Mouse (Mus musculus) intestine, embryonic 14.5 days (tissue): Measurements from ENCODE around the gene Lrmda. TPM values are rescaled to one million over a fixed set of nuclear protein-coding genes. Genes with fewer than 3 reads are reported as not detected.

Source experiments
- ATAC-seq: fragments of 200-750 bp; cut with Nextera tagmentation; replicated peaks from 2 replicates; pipeline ENCODE4 v1.8.0; 2017; ENCODE audit warnings: low read depth, moderate number of reproducible peaks, moderate TSS enrichment, moderate library complexity; ENCODE audit not compliant: low FRiP score, low TSS enrichment
- DNase-seq: peaks from one replicate; pipeline ENCODE4 v3.0.0-alpha.2; 2018; ENCODE audit warnings: low spot score
- H3K27ac ChIP-seq: fragments of 300-500 bp; sonication (generic); 2 replicates; pipeline ENCODE4 v1.5.1; 2014; ENCODE audit warnings: low read depth, mild to moderate bottlenecking, control low read depth
- H3K27me3 ChIP-seq: fragments of 300-500 bp; sonication (generic); replicated peaks from 2 replicates; pipeline ENCODE4 v1.6.1; 2014; ENCODE audit warnings: low read length, control low read depth; ENCODE audit not compliant: control insufficient read depth, insufficient read depth
- H3K36me3 ChIP-seq: fragments of 300-500 bp; sonication (generic); 2 replicates; pipeline ENCODE4 v1.6.1; 2014; ENCODE audit warnings: low read length, control low read depth; ENCODE audit not compliant: control insufficient read depth, insufficient read depth
- H3K4me1 ChIP-seq: fragments of 300-500 bp; sonication (generic); replicated peaks from 2 replicates; pipeline ENCODE4 v1.6.1; 2014; ENCODE audit warnings: low read length, control low read depth, mixed read lengths; ENCODE audit not compliant: control insufficient read depth, insufficient read depth
- H3K4me2 ChIP-seq: fragments of 300-500 bp; sonication (generic); 2 replicates; pipeline ENCODE4 v1.6.1; 2014; ENCODE audit warnings: low read length
- H3K4me3 ChIP-seq: fragments of 300-500 bp; sonication (generic); 2 replicates; pipeline ENCODE4 v1.5.1; 2014; ENCODE audit warnings: low read depth, low read length, control low read depth, mixed read lengths
- H3K9ac ChIP-seq: fragments of 300-500 bp; sonication (generic); 2 replicates; pipeline ENCODE4 v1.6.1; 2014; ENCODE audit warnings: mild to moderate bottlenecking, low read length
- H3K9me3 ChIP-seq: fragments of 300-500 bp; sonication (generic); 2 replicates; pipeline ENCODE4 v1.6.1; 2016; ENCODE audit warnings: low read length, control low read depth; ENCODE audit not compliant: control insufficient read depth
- whole genome bisulfite sequencing: fragments of 180-500 bp; shearing (Covaris S2); extraction: QIAGEN DNeasy Blood & Tissue Kit; methylation state at CpG from one replicate; pipeline ENCODE4 v1.1.7; 2014; 5-methylcytosine and 5-hydroxymethylcytosine counted together
- polyA plus RNA-seq: library from polyadenylated mRNA; unstranded; fragments of >200 nt; fragmentation: Nextera tagmentation; extraction: Ambion mirVana; gene quantifications from 2 replicates; pipeline ENCODE4 v1.2.1, GENCODE M21; 2014

Gene Lrmda
- polyA plus RNA-seq, 1 experiment from 2014 or later = 0.70 TPM

DNA sequence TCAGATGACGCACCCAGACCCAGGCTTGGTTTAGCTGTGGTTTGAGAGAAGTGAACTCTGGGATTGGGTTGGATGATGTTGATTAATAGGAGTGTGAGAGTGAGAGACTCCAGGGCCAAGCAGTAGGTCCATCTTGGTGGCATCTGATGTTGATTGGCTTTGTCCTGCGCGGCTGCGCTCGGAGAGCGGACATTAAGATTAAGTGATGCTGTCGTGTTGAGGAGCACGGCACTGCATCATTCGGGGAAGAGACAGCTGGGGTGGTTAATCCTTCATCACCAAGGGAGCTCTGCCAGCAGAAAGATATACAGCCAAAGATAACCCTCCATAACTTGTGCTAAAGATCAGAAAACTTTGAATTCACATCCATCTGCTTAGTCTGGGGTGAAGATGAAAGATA lies 172.7 kb downstream of the Lrmda start:
- H3K4me1 ChIP-seq = peaks cover 4% of the 10 kb centered on the region; the same call in 1 of the 2 replicates
- H3K4me2 ChIP-seq = no peak overlapping the region
- no peaks in the 10 kb centered on the region for H3K27me3 ChIP-seq
- ATAC-seq (no peak), DNase-seq (no peak)
- H3K9me3 ChIP-seq = no peaks in the 10 kb centered on the region
- H3K4me3 ChIP-seq = no peak overlapping the region
- H3K9ac ChIP-seq = no peak overlapping the region
- no peak overlapping the region for H3K27ac ChIP-seq
- H3K36me3 ChIP-seq = no peaks in the 10 kb centered on the region
- WGBS = 58% methylated on average over 9 of the region's 9 CpGs

DNA sequence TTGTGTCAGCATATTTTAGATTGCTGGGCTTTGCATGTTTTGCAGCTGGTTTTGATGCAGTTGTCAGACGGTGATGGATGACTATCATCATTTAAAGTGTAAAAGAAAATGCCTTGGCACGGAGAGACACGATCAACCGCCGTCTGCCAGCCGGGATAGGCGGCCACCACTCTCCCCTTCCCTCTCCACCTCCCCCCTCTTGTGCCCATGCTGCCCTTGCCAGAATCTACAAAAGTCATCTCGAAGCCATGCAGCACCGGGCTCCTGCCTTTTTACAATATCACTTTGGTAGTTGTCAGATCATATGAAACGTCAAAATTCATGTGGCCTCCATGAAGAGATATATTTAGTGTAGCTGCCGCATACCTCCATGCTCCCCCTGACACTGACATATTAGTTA lies 178.5 kb downstream of the Lrmda start:
- no peaks in the 10 kb centered on the region for H3K27me3 ChIP-seq
- H3K9ac ChIP-seq = no peak overlapping the region
- 59% methylated on average over 11 of the region's 11 CpGs for WGBS
- H3K9me3 ChIP-seq = no peaks in the 10 kb centered on the region
- H3K4me1 ChIP-seq = no peaks in the 10 kb centered on the region
- ATAC-seq (no peak), DNase-seq (no peak)
- no peak overlapping the region for H3K4me2 ChIP-seq
- no peaks in the 10 kb centered on the region for H3K36me3 ChIP-seq
- no peak overlapping the region for H3K27ac ChIP-seq
- H3K4me3 ChIP-seq = no peak overlapping the region

DNA sequence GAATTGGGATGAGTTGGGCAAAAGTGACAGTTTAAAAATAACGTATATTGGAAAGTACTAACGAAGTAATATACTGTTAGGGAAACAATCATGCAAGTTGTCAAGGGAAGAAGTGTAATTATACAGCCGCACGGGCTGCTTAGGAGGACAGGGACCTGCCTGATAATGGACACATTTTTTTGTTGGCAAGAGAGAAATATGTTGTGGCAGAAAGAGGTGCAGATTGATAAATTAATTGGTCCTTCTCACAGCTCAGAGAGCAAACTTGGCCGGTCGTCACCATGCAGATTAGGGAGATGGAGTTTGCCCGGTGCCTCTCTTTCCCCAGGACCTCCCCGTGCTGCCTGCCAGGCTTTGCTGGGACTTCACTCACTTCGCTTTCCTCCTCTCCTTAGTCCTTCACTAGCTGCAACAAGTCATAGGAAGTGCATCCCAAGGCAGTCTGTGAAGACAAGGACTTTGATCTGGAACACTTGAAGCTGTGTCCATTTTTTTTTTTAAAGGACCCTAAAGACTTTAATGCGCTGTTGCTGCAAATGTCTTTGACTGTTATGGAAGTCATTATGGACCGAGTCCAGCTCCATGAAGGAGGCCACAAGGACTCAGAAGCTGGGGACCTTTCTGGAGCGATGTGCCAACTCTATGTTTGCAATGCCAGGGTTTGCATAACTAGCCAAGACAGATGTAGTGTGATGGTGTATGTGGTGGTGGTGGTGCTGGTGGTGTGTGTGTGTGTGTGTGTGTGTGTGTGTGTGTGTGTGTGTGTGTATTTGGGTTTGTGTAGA lies 179.3 kb downstream of the Lrmda start:
- no peak overlapping the region for H3K4me3 ChIP-seq
- H3K36me3 ChIP-seq = no peaks in the 10 kb centered on the region
- WGBS = 69% methylated on average over 12 of the region's 12 CpGs
- DNase-seq (no peak), ATAC-seq (no peak)
- no peak overlapping the region for H3K9ac ChIP-seq
- H3K27ac ChIP-seq = no peak overlapping the region
- H3K4me1 ChIP-seq = no peaks in the 10 kb centered on the region
- no peaks in the 10 kb centered on the region for H3K27me3 ChIP-seq
- H3K4me2 ChIP-seq = no peak overlapping the region
- no peaks in the 10 kb centered on the region for H3K9me3 ChIP-seq

DNA sequence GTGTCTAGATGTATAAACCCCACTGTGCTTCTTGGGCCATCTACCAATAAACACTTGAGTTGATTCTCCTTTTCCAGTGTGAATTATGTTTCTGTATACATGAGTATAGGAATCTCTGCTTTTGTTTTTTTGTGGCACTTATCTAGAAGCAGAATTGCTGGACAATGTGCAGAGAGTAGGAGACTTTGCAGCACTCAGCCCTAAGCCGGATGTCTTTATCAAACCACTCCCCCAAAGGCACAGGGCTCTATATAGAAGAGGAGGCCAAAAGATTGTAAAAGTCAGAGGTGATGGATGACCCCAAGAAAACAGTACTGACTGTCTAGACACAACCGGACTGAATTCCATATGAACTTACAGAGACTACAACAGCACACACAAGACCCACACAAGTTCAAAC lies 182.2 kb downstream of the Lrmda start:
- no peak overlapping the region for H3K4me2 ChIP-seq
- H3K4me3 ChIP-seq = no peak overlapping the region
- no peak for DNase-seq
- no peak overlapping the region for H3K9ac ChIP-seq
- H3K9me3 ChIP-seq = no peaks in the 10 kb centered on the region
- no peaks in the 10 kb centered on the region for H3K4me1 ChIP-seq
- no peak for ATAC-seq
- 18% methylated on average over 2 of the region's 2 CpGs for WGBS
- no peaks in the 10 kb centered on the region for H3K27me3 ChIP-seq
- no peaks in the 10 kb centered on the region for H3K36me3 ChIP-seq
- H3K27ac ChIP-seq = no peak overlapping the region

DNA sequence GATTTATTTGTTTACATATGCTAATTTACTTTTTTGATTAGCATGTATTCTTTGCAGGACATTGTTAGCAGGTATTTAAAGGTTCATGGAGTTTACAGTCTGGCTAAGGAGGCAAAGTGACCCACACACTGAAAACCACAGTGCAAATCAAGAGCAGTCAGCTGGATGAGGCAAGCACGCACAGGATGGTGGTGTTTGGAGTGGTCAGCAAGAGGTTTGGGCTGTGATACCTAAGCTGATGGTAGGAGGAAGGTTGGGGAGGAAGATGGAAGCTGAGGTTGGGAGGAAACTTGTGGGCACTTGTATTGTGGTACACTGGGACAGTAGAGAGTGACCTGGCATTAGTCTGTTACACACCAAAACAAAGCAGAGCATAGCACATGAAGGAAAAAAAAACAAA lies 191.1 kb downstream of the Lrmda start:
- no peaks in the 10 kb centered on the region for H3K27me3 ChIP-seq
- H3K9me3 ChIP-seq = no peaks in the 10 kb centered on the region
- 96% methylated on average over 1 of the region's 1 CpGs for WGBS
- H3K9ac ChIP-seq = no peak overlapping the region
- no peak overlapping the region for H3K4me2 ChIP-seq
- no peak overlapping the region for H3K27ac ChIP-seq
- no peak overlapping the region for H3K4me3 ChIP-seq
- DNase-seq (no peak), ATAC-seq (no peak)
- H3K4me1 ChIP-seq = 0 out of 2 replicates have a peak, but pooled peaks cover 6% of the 10 kb centered on the region
- H3K36me3 ChIP-seq = no peaks in the 10 kb centered on the region

DNA sequence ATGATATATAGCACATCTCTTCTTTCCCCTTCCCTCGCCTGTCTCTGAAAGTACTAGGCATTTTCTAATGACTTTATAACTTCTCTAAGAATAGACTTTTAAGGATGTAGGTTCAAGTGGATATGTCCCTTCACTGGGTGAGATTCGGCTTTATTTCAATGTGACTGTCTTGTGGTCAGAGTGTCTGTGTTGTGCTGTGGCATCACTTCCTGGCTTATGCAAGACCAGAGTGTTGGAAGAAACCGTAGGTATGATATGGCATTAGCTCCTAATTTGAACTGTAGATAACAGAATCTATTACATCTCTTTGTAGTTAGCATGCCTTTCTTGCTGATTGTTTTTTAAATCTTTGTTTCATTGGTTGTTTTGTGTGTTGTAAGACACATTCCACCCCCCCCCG lies 198.7 kb downstream of the Lrmda start:
- Histone ChIP-seq H3K4me3 (no peak overlapping the region), H3K9ac (no peak overlapping the region), H3K36me3 (no peaks in the 10 kb centered on the region), H3K27me3 (no peaks in the 10 kb centered on the region), H3K9me3 (0 out of 2 replicates have a peak, but pooled peaks cover 6% of the 10 kb centered on the region), H3K27ac (no peak overlapping the region), H3K4me2 (no peak overlapping the region), H3K4me1 (0 out of 2 replicates have a peak, but pooled peaks cover 6% of the 10 kb centered on the region)
- 80% methylated on average over 4 of the region's 4 CpGs for WGBS
- DNase-seq = no peak
- no peak for ATAC-seq

DNA sequence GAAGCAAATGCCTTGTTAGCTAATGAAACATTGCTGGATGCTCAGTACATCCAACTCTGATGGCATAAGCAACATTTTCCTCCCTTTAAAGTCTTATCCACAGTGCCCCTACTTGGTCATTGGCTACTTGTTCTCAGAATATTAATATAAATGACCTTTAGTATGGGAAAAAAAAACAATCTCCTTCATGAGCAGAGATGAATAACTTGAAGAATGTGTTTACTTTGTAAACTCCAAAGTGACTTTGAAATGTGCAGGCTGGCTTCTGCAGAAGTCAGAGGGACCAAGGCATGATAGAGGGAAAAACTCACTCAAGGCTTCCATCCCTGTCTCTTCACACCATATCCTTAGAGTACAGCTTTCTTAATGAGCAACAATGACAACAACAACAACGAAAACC lies 202.5 kb downstream of the Lrmda start:
- Histone ChIP-seq H3K9me3 (0 out of 2 replicates have a peak, but pooled peaks cover 6% of the 10 kb centered on the region), H3K4me3 (no peak overlapping the region), H3K4me2 (no peak overlapping the region), H3K4me1 (no peaks in the 10 kb centered on the region), H3K36me3 (no peaks in the 10 kb centered on the region), H3K27me3 (no peaks in the 10 kb centered on the region), H3K27ac (no peak overlapping the region), H3K9ac (no peak overlapping the region)
- 71% methylated on average over 1 of the region's 1 CpGs for WGBS
- no peak for DNase-seq
- no peak for ATAC-seq

DNA sequence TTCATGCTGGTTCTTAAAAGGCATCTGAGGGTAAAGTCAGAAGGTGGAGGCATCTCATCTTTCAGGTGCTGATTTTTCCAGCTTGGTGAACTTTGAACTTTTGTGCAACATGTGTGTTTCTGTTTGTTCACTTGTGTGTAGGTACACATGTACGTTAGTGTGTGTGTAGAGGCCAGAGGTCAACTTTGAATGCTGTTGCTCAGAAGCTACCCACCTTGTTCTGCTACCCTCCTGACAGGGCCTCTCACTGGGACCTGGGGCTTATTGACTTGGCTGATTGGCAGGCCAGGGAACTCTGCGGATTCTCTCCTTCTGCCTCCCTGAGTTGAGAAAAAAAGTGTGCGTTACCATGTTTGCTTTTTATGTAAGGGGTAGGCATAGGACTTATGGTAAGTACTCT lies 203.1 kb downstream of the Lrmda start:
- ATAC-seq = no peak
- H3K36me3 ChIP-seq = no peaks in the 10 kb centered on the region
- 0 out of 2 replicates have a peak, but pooled peaks cover 6% of the 10 kb centered on the region for H3K9me3 ChIP-seq
- H3K4me3 ChIP-seq = no peak overlapping the region
- no peak overlapping the region for H3K9ac ChIP-seq
- no peaks in the 10 kb centered on the region for H3K4me1 ChIP-seq
- WGBS = 68% methylated on average over 3 of the region's 3 CpGs
- DNase-seq = no peak
- H3K4me2 ChIP-seq = no peak overlapping the region
- H3K27ac ChIP-seq = no peak overlapping the region
- no peaks in the 10 kb centered on the region for H3K27me3 ChIP-seq

DNA sequence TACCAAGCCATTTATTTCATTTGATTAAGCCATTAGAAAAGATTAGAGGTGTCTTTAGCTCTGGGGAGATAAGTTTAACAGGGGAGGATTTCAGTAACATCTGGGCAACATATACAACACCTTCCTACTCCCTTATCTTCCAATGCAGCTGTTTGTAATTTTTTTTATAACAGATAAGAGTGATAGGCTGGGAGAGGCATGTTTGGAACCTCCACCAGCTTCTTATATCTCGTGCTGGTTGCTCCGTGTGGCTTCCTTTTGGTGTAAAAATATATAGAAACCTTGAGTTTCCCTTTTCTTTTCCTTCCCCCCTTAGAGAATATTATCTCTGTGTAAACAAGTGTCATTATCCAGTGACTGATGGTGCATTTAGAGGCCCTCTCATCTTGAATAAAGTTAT lies 206.7 kb downstream of the Lrmda start:
- Histone ChIP-seq H3K4me1 (no peaks in the 10 kb centered on the region), H3K4me2 (no peak overlapping the region), H3K27me3 (no peaks in the 10 kb centered on the region), H3K9ac (no peak overlapping the region), H3K36me3 (no peaks in the 10 kb centered on the region), H3K27ac (no peak overlapping the region), H3K4me3 (no peak overlapping the region), H3K9me3 (no peaks in the 10 kb centered on the region)
- DNase-seq (no peak), ATAC-seq (no peak)
- 44% methylated on average over 2 of the region's 2 CpGs for WGBS
